Comparison of ENCODE assay signal across 23 mouse cellular contexts in genomic region chr2:40628323-40628722, GRCm38 (mm10).
"Had no signal": no experiment of that assay in that cellular context is flagged by ENCODE, and none has a peak within 500 bp of the region (broad histone marks: within the 10 kb centered on the region; RNA-seq: fewer than 3 reads in every experiment).

No protein-coding gene starts in this region.

- H3K9ac ChIP-seq: kidney, embryonic 15.5 days; limb, embryonic 13.5 days; liver, embryonic 12.5 days; liver, embryonic 15.5 days had no signal

- H3K4me1 ChIP-seq: kidney, embryonic 15.5 days; limb, embryonic 10.5 days; limb, embryonic 13.5 days; liver, embryonic 12.5 days; liver, embryonic 15.5 days had no signal

- H3K27ac ChIP-seq: kidney, embryonic 15.5 days; layer of hippocampus, adult 2 months; limb, embryonic 10.5 days; limb, embryonic 13.5 days; liver, embryonic 12.5 days; liver, embryonic 15.5 days; stomach, postnatal 0 days had no signal

- ATAC-seq: intestine, embryonic 16.5 days; liver, embryonic 12.5 days had no signal

- DNase-seq: kidney, adult 2 months; kidney, postnatal 25 days; layer of hippocampus, adult 9-11 months; liver; lung, adult 2 months; lung, postnatal 14 days; lung, postnatal 4 days; midbrain, embryonic 14.5 days; right cerebral cortex, adult 18-20 months; right cerebral cortex, postnatal 14 days; right cerebral cortex, postnatal 4 days; thymus, adult 2 months; thymus, postnatal 14 days; thymus, postnatal 4 days had no signal

- H3K36me3 ChIP-seq: kidney, embryonic 15.5 days; limb, embryonic 10.5 days; limb, embryonic 13.5 days; liver, embryonic 12.5 days; liver, embryonic 15.5 days had no signal

- H3K4me3 ChIP-seq: kidney, embryonic 15.5 days; layer of hippocampus, adult 2 months; limb, embryonic 10.5 days; limb, embryonic 13.5 days; liver, embryonic 12.5 days; liver, embryonic 15.5 days had no signal

- H3K9me3 ChIP-seq: kidney, embryonic 15.5 days; limb, embryonic 10.5 days; limb, embryonic 13.5 days; liver, embryonic 15.5 days had no signal

- H3K27me3 ChIP-seq: kidney, embryonic 15.5 days; limb, embryonic 13.5 days; liver, embryonic 12.5 days; liver, embryonic 15.5 days had no signal

- H3K4me2 ChIP-seq: kidney, embryonic 15.5 days; limb, embryonic 13.5 days; liver, embryonic 12.5 days; liver, embryonic 15.5 days; midbrain, embryonic 11.5 days had no signal
